Mouse (Mus musculus) testis, adult 2 months (tissue): ENCODE measurements around the gene Kbtbd13. TPM values are rescaled to one million over a fixed set of nuclear protein-coding genes. Genes with fewer than 3 reads are reported as not detected.

ENCODE experiments used
- H3K27ac ChIP-seq: fragments of 200-500 bp; 2 replicates; pipeline ENCODE4 v1.5.1; 2012; ENCODE audit warnings: low read depth, low read length; ENCODE audit not compliant: control insufficient read depth, insufficient read depth
- H3K27me3 ChIP-seq: fragments of 200-500 bp; 2 replicates; pipeline ENCODE4 v1.6.1; 2012; ENCODE audit warnings: mild to moderate bottlenecking, low read length, moderate library complexity; ENCODE audit not compliant: control insufficient read depth, insufficient read depth
- H3K36me3 ChIP-seq: fragments of 200-500 bp; 2 replicates; pipeline ENCODE4 v1.6.1; 2012; ENCODE audit warnings: mild to moderate bottlenecking, low read length; ENCODE audit not compliant: control insufficient read depth, insufficient read depth
- H3K4me1 ChIP-seq: fragments of 200-500 bp; 2 replicates; pipeline ENCODE4 v1.6.1; 2012; ENCODE audit warnings: low read length; ENCODE audit not compliant: control insufficient read depth, insufficient read depth
- H3K4me3 ChIP-seq: fragments of 200-500 bp; 2 replicates; pipeline ENCODE4 v1.5.1; 2012; ENCODE audit warnings: low read depth, mild to moderate bottlenecking, low read length, moderate library complexity, mixed read lengths; ENCODE audit not compliant: control insufficient read depth
- CTCF ChIP-seq: fragments of 200-500 bp; IDR thresholded peaks from 2 replicates; pipeline ENCODE4 v1.5.1; 2012; ENCODE audit warnings: low read depth, mild to moderate bottlenecking, inconsistent platforms, low read length, moderate library complexity; ENCODE audit not compliant: control insufficient read depth, insufficient read depth, insufficient replicate concordance
- POLR2A ChIP-seq: fragments of 200-500 bp; IDR thresholded peaks from 2 replicates; pipeline ENCODE4 v1.6.1; 2012; ENCODE audit warnings: low read depth, mild to moderate bottlenecking, inconsistent platforms, low read length, moderate library complexity; ENCODE audit not compliant: control insufficient read depth
- polyA plus RNA-seq: library from polyadenylated mRNA; depleted of rRNA; stranded (reverse); fragments of >200 nt; gene quantifications from 2 replicates; pipeline ENCODE4 v1.2.3, GENCODE M21; 2012

Kbtbd13 gene
- polyA plus RNA-seq, 1 experiment, result 0.23 TPM

DNA sequence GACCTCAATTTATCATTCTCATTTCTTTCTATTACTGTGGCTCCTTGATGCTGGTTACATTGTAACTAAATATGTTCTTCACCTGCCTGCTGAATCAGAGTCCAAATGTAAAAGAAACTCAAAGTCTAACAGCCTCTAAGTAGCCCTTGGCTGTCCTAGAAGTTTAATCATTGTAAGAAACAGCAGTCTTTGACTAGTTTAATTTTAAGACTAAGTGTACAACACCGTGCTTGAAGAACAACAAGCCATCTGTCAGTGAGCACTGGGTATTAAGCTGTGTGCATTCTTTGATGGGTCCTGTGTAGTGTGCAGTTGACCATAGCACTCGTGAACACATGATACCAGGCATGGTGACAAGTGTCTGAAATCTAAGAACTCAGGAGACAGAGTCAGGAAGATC lies 36.1 kb upstream of the Kbtbd13 start:
- Histone ChIP-seq H3K27me3 (no peaks in the 10 kb centered on the region), H3K4me1 (no peaks in the 10 kb centered on the region), H3K4me3 (no peak overlapping the region), H3K27ac (no peak overlapping the region), H3K36me3 (no peaks in the 10 kb centered on the region)
- no peak for TF ChIP-seq CTCF
- TF ChIP-seq POLR2A, result no peak

DNA sequence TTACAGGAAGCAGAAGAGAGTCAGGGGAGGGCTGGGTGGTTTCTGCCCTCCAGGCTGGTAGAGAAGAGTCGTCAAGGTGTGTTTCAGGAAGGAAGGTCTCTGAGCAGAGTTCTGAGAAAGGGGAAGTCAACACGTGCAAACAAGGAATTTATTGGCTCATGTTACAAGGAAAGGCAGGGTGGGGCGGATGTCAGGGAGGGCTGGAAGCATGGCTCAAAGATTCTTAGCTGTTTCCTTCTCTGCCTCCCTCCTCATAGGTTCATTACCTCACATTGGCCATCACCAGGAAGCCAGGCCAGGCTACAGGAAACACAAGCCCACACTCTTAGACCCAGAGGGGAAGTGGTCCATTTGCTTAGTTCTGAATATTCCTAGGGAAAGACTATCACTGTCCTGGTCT lies 32.9 kb upstream of the Kbtbd13 start:
- Histone ChIP-seq H3K27ac (no peak overlapping the region), H3K27me3 (no peaks in the 10 kb centered on the region), H3K36me3 (no peaks in the 10 kb centered on the region), H3K4me1 (no peaks in the 10 kb centered on the region), H3K4me3 (no peak overlapping the region)
- no peak for TF ChIP-seq CTCF
- TF ChIP-seq POLR2A, result no peak

DNA sequence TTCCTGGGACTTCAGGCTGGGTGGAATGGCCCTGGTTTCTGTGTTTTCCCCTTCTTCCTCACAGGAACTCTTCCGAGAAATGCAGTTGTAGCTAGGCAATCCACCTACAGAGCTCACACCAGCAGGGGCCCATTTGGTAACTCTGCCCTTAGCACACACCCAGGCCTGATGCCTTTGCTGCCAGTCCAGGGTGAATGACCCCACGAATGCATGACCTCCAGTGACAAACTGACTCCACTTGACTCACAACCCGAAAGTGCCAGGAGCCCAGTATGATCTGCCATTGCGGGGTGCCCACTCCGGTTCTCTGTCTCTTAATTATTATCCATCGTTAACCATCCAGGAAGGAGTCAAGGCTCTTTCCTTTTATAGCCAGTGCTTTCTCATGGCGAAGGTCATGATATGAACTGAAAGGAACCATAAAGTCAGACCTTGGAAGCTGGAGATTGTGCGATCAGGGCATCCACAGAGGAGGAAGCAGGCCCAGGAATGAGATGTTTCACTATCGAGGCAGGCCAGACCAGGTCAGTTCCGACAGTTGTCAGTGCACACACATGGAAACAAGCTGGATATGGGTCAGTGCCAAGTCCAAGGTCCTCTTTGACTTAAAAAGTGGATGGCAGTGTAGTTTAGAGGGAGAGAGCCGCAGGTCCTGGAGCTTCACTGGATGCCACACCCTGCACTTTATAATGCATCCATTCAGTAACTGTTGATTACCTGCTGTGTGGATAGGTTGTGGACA lies 31.5 kb upstream of the Kbtbd13 start, which contains the start of gene Slc51b:
Slc51b (minus strand) TSS at position 196 of the 742 bp plus-strand sequence.
- Histone ChIP-seq H3K27me3 (no peaks in the 10 kb centered on the region), H3K27ac (no peak within 1 kb of the TSS; the same call in 1 of the 2 replicates), H3K4me1 (no peaks in the 10 kb centered on the region), H3K4me3 (no peak within 1 kb of the TSS), H3K36me3 (no peaks in the 10 kb centered on the region)
- no peak for TF ChIP-seq CTCF
- TF ChIP-seq POLR2A, result no peak

DNA sequence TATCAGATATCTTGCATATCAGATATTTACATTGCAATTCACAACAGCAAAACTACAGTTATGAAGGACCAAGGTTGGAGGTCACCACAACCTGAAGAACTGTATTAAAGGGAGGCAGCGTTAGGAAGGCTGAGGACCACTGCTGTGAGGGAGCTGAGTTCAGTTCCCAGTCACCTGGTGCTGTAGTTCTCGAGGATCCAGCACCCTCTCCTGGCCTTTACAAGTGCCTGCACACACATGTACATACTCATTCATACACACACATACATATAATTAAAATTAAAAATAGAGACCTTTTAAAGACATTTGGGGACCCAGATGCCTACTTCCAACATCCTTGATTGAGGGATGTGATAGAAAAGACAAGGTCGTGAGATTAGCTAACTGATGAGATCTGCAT lies 28.2 kb upstream of the Kbtbd13 start:
- H3K4me3 ChIP-seq, result no peak overlapping the region
- no peak overlapping the region for H3K27ac ChIP-seq
- no peaks in the 10 kb centered on the region for H3K4me1 ChIP-seq
- TF ChIP-seq CTCF (peak; percentile 23; the same call in 1 of the 2 replicates), POLR2A (no peak)
- H3K27me3 ChIP-seq, result no peaks in the 10 kb centered on the region
- no peaks in the 10 kb centered on the region for H3K36me3 ChIP-seq

DNA sequence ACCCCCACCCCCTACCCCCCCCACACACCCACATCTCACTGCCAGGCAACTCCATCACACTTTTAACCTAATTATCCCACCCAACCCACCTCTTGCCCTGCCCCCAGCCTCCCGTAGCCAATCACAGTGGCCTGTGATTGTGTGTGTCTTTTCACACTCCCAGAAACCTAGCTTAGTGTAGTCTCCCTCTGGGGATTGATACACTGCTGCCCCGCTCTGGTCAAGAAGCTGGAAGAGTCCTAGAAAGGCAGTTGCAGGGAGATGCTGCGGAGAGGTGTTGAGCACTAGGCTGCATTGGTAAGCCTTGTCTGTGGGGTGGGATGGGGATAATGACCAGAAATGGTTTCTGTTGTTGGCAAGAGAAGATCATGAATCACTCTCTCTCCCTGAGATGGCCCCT lies 26.3 kb upstream of the Kbtbd13 start:
- H3K4me1 ChIP-seq, result no peaks in the 10 kb centered on the region

DNA sequence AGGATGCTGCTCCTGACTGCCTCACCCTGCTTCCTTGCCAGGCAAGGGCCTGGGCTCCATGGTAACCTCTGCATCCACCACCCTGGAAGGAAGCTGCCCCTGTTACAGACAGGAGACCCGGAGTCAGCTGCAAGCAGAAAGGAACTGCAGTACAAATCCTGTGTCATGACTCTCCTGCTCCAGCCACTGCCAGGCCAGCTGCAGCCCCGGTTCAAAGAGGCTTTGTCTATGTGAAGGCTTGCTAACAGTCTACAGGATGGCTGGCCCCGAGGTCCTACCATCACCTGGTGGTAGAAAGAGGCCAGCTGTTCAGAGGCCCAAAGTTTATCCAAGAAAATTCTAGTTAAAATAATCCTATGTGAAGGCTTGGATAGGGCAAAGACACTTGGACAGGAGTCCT lies 19.9 kb upstream of the Kbtbd13 start:
- Histone ChIP-seq H3K4me3 (no peak overlapping the region), H3K36me3 (no peaks in the 10 kb centered on the region), H3K4me1 (peaks cover 2% of the 10 kb centered on the region; the same call in 1 of the 2 replicates), H3K27me3 (no peaks in the 10 kb centered on the region), H3K27ac (no peak overlapping the region)
- TF ChIP-seq CTCF, result no peak
- no peak for TF ChIP-seq POLR2A

More for the DNA sequence above, 26.3 kb upstream of the Kbtbd13 start:
- H3K4me3 ChIP-seq, result no peak overlapping the region
- TF ChIP-seq CTCF (no peak), POLR2A (no peak)
- H3K27ac ChIP-seq, result no peak overlapping the region
- H3K27me3 ChIP-seq, result no peaks in the 10 kb centered on the region
- no peaks in the 10 kb centered on the region for H3K36me3 ChIP-seq

DNA sequence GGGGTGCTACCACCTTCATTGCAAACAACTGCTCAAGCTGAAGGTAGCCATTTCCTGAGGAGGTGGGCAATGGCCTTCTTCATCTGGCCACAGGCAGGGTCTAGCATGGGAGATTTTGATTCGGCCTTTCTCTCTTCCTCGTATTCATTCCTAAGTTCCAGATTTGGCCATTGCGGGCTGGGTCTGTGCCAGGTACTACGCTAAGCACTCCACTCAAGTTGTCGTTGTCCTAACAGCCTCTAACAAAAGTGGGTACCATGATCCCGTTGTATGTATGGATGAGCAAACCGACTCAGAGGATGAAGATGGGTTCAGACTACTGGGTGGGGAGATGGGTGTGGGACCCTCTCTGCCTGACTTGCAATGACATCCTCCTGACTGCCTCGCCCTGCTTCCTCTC lies 18.9 kb upstream of the Kbtbd13 start:
- no peak overlapping the region for H3K27ac ChIP-seq
- H3K27me3 ChIP-seq, result no peaks in the 10 kb centered on the region
- peaks cover 2% of the 10 kb centered on the region; the same call in 1 of the 2 replicates for H3K4me1 ChIP-seq
- no peak for TF ChIP-seq POLR2A
- TF ChIP-seq CTCF, result no peak
- H3K4me3 ChIP-seq, result no peak overlapping the region
- H3K36me3 ChIP-seq, result no peaks in the 10 kb centered on the region

DNA sequence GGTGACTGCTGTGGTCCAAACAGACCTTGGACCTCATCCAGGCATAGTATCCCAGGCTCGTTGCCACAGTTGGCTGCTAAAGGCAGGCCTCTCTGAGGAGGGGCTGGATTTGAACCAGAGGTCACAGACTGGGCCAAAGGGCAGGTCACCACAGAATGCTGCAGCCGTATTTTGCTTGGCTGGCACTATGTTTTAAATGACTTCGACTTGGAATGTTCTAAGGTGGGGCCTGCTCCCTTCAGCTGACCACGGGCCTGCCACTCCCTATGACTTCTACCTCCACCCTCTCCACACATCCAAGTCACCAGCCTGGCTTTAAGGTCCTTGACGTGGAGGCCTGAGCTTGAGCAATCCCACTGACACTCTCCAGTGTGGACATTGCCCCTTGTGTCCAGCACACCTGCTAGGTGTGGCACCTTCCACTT lies 17.4 kb upstream of the Kbtbd13 start:
- H3K4me1 ChIP-seq, result peaks cover 4% of the 10 kb centered on the region
- H3K36me3 ChIP-seq, result no peaks in the 10 kb centered on the region
- H3K4me3 ChIP-seq, result no peak overlapping the region
- H3K27ac ChIP-seq, result no peak overlapping the region; the same call in 1 of the 2 replicates
- H3K27me3 ChIP-seq, result no peaks in the 10 kb centered on the region
- no peak for TF ChIP-seq CTCF
- TF ChIP-seq POLR2A, result no peak
